In the genomic region with DNA sequence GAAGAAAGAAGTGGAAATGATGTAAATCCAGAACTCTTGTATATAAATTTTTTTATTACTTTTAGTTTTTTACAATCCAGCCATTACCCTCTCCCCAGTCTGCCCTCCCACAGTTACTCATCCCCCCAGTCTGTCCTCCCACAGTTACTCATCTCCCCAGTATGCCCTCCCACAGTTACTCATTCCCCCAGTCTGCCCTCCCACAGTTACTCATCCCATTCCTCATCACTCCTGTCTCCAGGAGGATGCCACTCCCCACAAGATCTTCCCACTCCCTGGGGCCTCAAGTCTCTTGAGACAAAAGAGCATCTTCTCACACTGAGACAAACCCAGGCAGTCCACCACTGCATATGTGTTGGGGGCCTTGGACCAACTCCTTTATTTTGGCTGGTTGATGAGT, we compare ENCODE assay signal across 24 mouse cellular contexts.
DNase-seq lines count a peak whose midpoint lies in the region; ATAC-seq and TF ChIP-seq lines count a peak whose summit lies in the region.
"Had no signal": no experiment of that assay in that cellular context is flagged by ENCODE, and none has a peak within 500 bp of the region (broad histone marks: within the 10 kb centered on the region; RNA-seq: fewer than 3 reads in every experiment).

No protein-coding gene starts in this region.

- DNase-seq in midbrain, embryonic 14.5 days = no peak
- peak; percentile 6 for DNase-seq in CD4-positive helper T cell, adult 2 months (ENCODE audit: low read depth, low spot score)
- no peak for DNase-seq in kidney, adult 2 months
- no peak for DNase-seq in heart, adult 8-10 months (ENCODE audit: low spot score)
- DNase-seq: adrenal gland, postnatal 14 days; cerebellum, adult 11-12 months; cerebellum, adult 8-10 months; cerebellum, postnatal 10 days; cerebellum, postnatal 36 days; embryo, embryonic 11 days; gastrocnemius, postnatal 25 days; heart, adult 18-20 months had no signal

- no peaks in the 10 kb centered on the region for H3K27me3 ChIP-seq in midbrain, embryonic 12.5 days
- H3K27me3 ChIP-seq in midbrain, embryonic 14.5 days (ENCODE audit: control insufficient read depth, insufficient read depth, low read length) = no peaks in the 10 kb centered on the region
- no peaks in the 10 kb centered on the region for H3K27me3 ChIP-seq in forebrain, embryonic 15.5 days
- H3K27me3 ChIP-seq in kidney, adult 2 months (replicated peaks; ENCODE audit: control insufficient read depth, insufficient read depth, low read length) = no peaks in the 10 kb centered on the region
- H3K27me3 ChIP-seq: embryonic facial prominence, embryonic 13.5 days; hindbrain, embryonic 12.5 days; hindbrain, embryonic 15.5 days had no signal

- no peaks in the 10 kb centered on the region for H3K36me3 ChIP-seq in midbrain, embryonic 12.5 days
- H3K36me3 ChIP-seq in midbrain, embryonic 14.5 days (ENCODE audit: control insufficient read depth, insufficient read depth, low read length) = no peaks in the 10 kb centered on the region
- H3K36me3 ChIP-seq in forebrain, embryonic 15.5 days = no peaks in the 10 kb centered on the region
- no peaks in the 10 kb centered on the region for H3K36me3 ChIP-seq in kidney, adult 2 months (ENCODE audit: control insufficient read depth, insufficient read depth, low read length)
- H3K36me3 ChIP-seq: embryonic facial prominence, embryonic 10.5 days; embryonic facial prominence, embryonic 13.5 days; heart, embryonic 10.5 days; hindbrain, embryonic 12.5 days; hindbrain, embryonic 15.5 days had no signal

- no peaks in the 10 kb centered on the region for H3K9me3 ChIP-seq in midbrain, embryonic 12.5 days
- H3K9me3 ChIP-seq in midbrain, embryonic 14.5 days (ENCODE audit: control insufficient read depth, low read length) = no peaks in the 10 kb centered on the region
- H3K9me3 ChIP-seq in forebrain, embryonic 15.5 days = no peaks in the 10 kb centered on the region
- H3K9me3 ChIP-seq: embryonic facial prominence, embryonic 10.5 days; embryonic facial prominence, embryonic 13.5 days; heart, embryonic 10.5 days; hindbrain, embryonic 12.5 days; hindbrain, embryonic 15.5 days had no signal

- ATAC-seq in midbrain, embryonic 12.5 days (ENCODE audit: low FRiP score, low read depth) = 0 out of 2 replicates have a peak, but pooled peaks have one; percentile 41
- ATAC-seq in midbrain, embryonic 14.5 days (ENCODE audit: low FRiP score, low TSS enrichment) = no peak
- ATAC-seq in forebrain, embryonic 15.5 days (replicated peaks) = no peak
- ATAC-seq: activated CD4-positive, CD25-positive, alpha-beta regulatory T cell, adult 4 months; CD4-positive, CD25-positive, alpha-beta regulatory T cell, adult 4 months; forebrain, embryonic 14.5 days; intestine, postnatal 0 days had no signal

- no peak overlapping the region for H3K27ac ChIP-seq in midbrain, embryonic 12.5 days (replicated peaks)
- no peak overlapping the region for H3K27ac ChIP-seq in midbrain, embryonic 14.5 days (replicated peaks; ENCODE audit: low read depth, low read length)
- H3K27ac ChIP-seq in embryonic fibroblast, embryonic 13.5 days (ENCODE audit: insufficient read depth, low read length) = peak overlapping the region; percentile 86; the same call in 1 of the 2 replicates
- H3K27ac ChIP-seq in forebrain, embryonic 15.5 days (replicated peaks) = no peak overlapping the region
- H3K27ac ChIP-seq in kidney, adult 2 months (ENCODE audit: insufficient read depth, low read depth, low read length) = no peak overlapping the region
- H3K27ac ChIP-seq: embryonic facial prominence, embryonic 10.5 days; embryonic facial prominence, embryonic 13.5 days; heart, embryonic 10.5 days; hindbrain, embryonic 12.5 days; hindbrain, embryonic 15.5 days had no signal

- H3K4me3 ChIP-seq in midbrain, embryonic 12.5 days = no peak overlapping the region
- H3K4me3 ChIP-seq in midbrain, embryonic 14.5 days (replicated peaks; ENCODE audit: low read depth, low read length) = no peak overlapping the region
- H3K4me3 ChIP-seq in embryonic fibroblast, embryonic 13.5 days (ENCODE audit: insufficient read depth, low read length) = no peak overlapping the region
- H3K4me3 ChIP-seq in forebrain, embryonic 15.5 days = no peak overlapping the region
- no peak overlapping the region for H3K4me3 ChIP-seq in kidney, adult 2 months (ENCODE audit: insufficient read depth, low read depth, low read length)
- H3K4me3 ChIP-seq: embryonic facial prominence, embryonic 10.5 days; embryonic facial prominence, embryonic 13.5 days; heart, embryonic 10.5 days; hindbrain, embryonic 12.5 days; hindbrain, embryonic 15.5 days had no signal

- H3K4me1 ChIP-seq in midbrain, embryonic 12.5 days = no peaks in the 10 kb centered on the region
- H3K4me1 ChIP-seq in midbrain, embryonic 14.5 days (ENCODE audit: control insufficient read depth, insufficient read depth, low read length) = no peaks in the 10 kb centered on the region
- peaks cover 2% of the 10 kb centered on the region; the same call in 1 of the 2 replicates for H3K4me1 ChIP-seq in embryonic fibroblast, embryonic 13.5 days (ENCODE audit: control insufficient read depth, insufficient read depth, low read length)
- H3K4me1 ChIP-seq in forebrain, embryonic 15.5 days = no peaks in the 10 kb centered on the region
- H3K4me1 ChIP-seq in kidney, adult 2 months (ENCODE audit: control insufficient read depth, insufficient read depth, low read length) = no peaks in the 10 kb centered on the region
- H3K4me1 ChIP-seq: embryonic facial prominence, embryonic 10.5 days; embryonic facial prominence, embryonic 13.5 days; heart, embryonic 10.5 days; hindbrain, embryonic 12.5 days; hindbrain, embryonic 15.5 days had no signal

- no peak for TF ChIP-seq CTCF in embryonic fibroblast, embryonic 13.5 days (IDR thresholded peaks at IDR 0.05; ENCODE audit: borderline replicate concordance, insufficient read depth, low read length)
- no peak for TF ChIP-seq CTCF in kidney, adult 2 months (conservative IDR thresholded peaks at IDR 0.05; ENCODE audit: insufficient read depth, insufficient read length, low read depth, low read length)

- no peak overlapping the region for H3K9ac ChIP-seq in midbrain, embryonic 12.5 days (replicated peaks)
- no peak overlapping the region for H3K9ac ChIP-seq in midbrain, embryonic 14.5 days (replicated peaks; ENCODE audit: low read length)
- no peak overlapping the region for H3K9ac ChIP-seq in forebrain, embryonic 15.5 days (replicated peaks)
- H3K9ac ChIP-seq: embryonic facial prominence, embryonic 13.5 days; hindbrain, embryonic 12.5 days; hindbrain, embryonic 15.5 days had no signal

- TF ChIP-seq POLR2A in embryonic fibroblast, embryonic 13.5 days (IDR thresholded peaks at IDR 0.05; ENCODE audit: low read depth, low read length) = no peak
- TF ChIP-seq POLR2A in kidney, adult 2 months (IDR thresholded peaks at IDR 0.05; ENCODE audit: low read depth, low read length) = no peak

- no peak overlapping the region for H3K4me2 ChIP-seq in midbrain, embryonic 12.5 days (replicated peaks)
- H3K4me2 ChIP-seq in midbrain, embryonic 14.5 days (ENCODE audit: low read length) = no peak overlapping the region
- no peak overlapping the region for H3K4me2 ChIP-seq in forebrain, embryonic 15.5 days (replicated peaks)
- H3K4me2 ChIP-seq: embryonic facial prominence, embryonic 13.5 days; hindbrain, embryonic 12.5 days; hindbrain, embryonic 15.5 days had no signal
